Mouse (Mus musculus): ENCODE measurements at regions not wholly inside any gene's neighbourhood (a gene's known extent, or its start where the extent isn't known, plus 50 kb on each side); places are given as distances from the start of the nearest gene placed in this dataset.
"Not testable (repeated sequence)": the region's sequence is repeated elsewhere in the genome, so short reads cannot be mapped to it uniquely, and the experiment has no call there.

DNA sequence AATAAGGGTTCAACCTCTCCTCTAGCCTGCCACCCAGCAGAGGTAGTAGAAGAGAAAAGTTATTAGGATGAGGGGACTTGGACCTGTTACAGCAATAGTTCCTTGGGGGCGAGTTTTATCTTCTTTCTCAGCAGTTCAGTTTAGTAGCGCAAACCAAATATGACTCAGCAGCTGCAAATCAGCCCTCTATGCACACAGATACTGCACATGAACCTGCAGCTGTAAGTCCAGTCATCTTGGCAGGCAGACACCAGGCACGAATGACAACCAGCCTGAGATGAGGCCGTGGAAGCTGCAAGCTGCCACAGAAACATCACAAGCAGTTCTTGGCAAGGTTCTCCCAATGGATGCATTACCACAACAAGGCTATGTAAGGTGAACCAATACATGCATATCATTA lies 327.0 kb upstream of the Akr1e1 start:
- DNase-seq (ENCODE audit: low spot score in 2 of 2) = no peak

DNA sequence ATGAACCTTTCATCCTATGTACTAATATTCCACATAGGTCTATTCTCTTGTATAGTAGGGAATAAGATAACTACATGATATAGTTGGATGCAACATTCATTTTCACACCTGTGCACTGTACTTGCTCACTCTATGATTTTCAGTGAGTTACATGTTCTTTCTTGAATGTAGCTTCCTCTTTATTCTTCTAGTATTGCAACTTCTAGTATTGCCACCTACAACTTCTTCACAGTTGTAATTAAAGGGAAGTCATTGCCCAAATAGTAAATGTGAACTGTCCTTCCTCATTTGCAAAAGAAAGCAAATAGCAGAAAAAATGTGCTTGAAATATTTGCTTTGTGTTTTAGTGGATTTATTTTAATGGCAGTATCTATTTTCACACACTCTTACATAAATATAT lies 330.9 kb upstream of the Akr1e1 start:
- no peak for DNase-seq (ENCODE audit: low spot score in 2 of 2)

DNA sequence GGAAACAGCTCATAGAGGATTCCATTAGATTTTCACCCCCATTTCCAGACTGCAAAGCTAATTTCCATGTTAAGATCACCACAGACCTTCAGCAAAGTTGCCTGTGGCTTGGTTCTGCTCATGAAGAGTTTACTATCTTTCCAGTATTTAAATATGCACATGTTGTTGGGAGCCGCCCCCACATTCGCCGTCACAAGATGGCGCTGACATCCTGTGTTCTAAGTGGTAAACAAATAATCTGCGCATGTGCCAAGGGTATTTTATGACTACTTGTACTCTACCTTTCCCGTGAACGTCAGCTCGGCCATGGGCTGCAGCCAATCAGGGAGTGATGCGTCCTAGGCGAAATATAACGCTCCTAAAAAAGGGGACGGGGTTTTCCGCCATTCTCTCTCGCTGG lies 333.5 kb upstream of the Akr1e1 start:
- DNase-seq (ENCODE audit: low spot score in 2 of 2) = not testable (repeated sequence)

DNA sequence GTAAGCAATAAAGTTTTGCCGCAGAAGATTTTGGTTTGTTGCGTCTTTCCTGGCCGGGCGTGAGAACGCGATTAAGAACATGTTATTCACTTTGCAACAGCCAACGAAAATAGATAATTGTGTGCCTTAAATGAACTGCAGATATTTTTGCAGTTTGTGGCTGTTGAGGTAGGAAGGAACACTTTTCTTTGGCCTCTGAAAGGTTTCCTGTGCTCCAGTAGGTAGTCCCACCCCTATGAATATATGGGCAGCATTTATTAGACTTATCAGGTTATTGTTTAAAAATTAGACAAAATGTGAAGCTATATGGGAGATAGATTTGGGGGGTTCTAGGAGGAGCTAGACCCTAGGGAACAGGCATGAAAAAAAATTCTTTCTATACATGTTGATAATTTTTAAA lies 334.1 kb upstream of the Akr1e1 start:
- no peak for DNase-seq (ENCODE audit: low spot score in 2 of 2)

DNA sequence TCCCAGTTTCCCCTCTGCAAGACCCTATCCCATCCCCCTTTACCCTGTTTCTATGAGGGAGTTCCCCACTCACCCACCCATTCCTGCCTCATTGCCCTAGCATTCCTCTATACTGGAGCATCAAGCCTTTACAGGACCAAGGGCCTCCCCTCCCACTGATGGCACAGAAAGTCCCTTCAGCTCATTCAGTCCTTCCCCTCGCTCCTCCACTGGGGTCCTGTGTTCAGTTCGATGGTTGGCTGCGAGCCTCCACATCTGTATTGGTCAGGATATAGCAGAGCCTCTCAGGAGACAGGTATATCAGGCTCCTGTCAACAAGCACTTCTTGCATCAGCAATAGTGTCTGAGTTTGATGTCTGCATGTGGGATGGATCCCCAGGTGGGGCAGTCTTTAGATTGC lies 346.4 kb upstream of the Akr1e1 start:
- DNase-seq (ENCODE audit: low spot score in 2 of 2) = no peak

DNA sequence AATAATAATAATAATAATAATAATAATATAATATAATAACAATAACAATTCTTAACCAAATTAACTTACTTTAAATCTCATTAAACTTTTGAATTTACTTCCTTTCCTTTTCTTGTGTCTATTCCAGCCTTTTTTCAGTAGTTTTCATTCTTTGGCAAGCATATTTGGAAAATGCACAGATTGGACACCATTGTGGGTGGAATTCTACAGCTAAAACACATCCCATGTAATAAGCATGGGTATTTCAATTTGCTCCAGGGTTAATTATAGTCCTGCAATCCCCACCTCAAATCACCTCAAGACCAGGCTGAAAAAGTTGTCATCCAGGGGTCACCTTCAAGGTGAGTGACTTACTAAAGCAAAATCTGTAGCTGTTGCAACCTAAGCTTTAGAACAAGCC lies 355.9 kb upstream of the Akr1e1 start:
- no peak for DNase-seq (ENCODE audit: low spot score in 2 of 2)

DNA sequence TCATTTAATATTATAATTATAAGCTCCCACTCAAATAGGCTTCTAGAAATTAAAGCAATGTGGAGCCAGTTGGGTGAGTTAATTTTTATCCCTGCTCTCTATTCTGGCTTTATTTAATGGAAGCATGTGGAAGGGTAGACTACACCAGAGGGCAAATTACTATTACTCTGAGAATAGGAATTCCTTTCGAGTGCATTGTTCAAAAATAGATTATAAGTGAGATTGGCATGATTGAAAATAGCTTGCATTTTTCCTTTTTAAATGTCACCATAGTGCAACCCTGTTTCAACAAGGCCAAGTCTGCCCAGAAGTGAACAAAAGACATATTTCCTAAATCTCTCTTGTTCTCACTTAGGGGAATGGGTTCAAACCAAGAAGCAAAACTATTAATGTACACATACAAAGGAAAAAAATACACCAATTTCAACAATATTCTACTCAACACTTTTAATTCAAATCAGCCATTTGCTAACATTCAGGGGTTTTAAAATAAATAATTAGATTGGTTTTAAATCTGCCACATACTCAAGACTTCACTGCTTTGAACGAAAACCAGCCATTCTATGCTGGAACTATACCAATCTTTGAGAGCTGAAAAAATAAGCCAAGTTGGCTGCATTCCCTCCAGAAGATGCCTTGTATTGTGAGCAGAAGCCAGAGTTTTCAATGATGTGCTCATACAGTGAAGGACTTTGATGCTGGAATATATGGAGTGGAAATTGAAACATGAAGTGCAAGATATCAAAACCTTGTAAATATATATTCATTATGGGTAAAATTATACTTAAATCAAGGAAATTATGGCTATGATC lies 361.3 kb upstream of the Akr1e1 start:
- no peak for DNase-seq (ENCODE audit: low spot score in 2 of 2)

DNA sequence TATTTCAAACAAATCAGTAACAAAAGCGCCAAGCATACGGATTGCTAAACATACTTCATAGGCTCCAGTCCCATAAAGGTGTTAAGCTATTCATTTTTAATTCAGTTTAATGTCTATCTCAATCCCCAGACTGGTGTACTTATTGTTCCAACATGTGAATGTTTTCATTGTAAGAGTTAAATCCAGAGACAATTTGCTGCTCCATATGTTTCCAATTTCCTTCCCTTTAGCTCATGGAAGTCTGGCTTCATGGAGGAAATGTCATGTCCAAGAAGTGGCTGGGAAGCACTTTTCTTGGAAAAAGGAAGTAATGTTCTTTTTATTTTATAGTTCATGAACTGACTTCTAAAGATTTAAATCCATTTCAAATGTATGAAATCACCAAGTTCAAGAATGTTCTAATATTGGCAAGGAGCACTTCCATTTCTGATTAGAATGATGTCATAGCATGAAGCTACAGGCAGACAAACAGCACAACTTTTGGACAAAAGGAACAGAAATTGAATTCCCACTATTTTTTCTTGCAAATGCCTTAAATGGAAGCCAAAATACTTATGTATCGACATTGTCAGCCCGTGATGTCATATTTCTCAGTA lies 362.6 kb upstream of the Akr1e1 start:
- DNase-seq (ENCODE audit: low spot score in 2 of 2) = no peak

DNA sequence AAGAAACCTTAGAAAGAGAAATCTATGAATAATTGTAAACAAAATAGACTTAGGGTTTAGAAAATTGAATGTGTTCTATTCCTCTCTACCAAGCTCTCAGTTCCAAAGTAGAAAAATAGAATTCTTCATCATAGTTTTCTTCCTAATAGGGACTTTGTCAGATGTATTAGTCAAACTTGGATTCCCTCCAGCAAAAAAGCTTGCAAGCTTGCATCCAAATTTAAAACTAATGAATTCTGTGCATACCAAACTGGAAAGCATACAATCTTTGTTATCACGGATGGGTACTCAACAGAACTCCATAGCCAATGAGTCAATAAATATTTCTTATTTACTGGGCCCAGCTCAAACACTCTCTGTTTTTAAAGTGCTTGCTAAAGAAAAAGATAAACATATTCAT lies 383.9 kb upstream of the Akr1e1 start:
- no peak for DNase-seq (ENCODE audit: low spot score in 2 of 2)

DNA sequence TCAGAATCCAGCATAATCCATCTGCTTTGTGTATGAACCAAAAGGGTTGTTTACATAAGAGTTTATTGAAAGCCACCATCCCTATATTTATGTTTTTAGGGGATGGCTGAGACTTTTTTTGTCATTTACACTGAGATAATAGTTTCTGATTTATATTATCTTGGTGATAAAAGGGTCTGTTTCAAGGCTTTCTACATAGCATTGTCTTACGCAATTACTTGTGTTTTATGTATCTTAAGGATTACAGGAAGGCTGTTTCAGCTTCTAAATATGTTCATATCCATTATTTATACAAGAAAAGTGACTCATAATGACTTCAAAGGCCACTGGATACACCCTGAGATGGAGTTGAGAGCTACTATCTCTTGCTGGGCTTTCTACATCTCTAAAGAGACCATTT lies 399.3 kb upstream of the Akr1e1 start:
- no peak for DNase-seq (ENCODE audit: low spot score in 2 of 2)

DNA sequence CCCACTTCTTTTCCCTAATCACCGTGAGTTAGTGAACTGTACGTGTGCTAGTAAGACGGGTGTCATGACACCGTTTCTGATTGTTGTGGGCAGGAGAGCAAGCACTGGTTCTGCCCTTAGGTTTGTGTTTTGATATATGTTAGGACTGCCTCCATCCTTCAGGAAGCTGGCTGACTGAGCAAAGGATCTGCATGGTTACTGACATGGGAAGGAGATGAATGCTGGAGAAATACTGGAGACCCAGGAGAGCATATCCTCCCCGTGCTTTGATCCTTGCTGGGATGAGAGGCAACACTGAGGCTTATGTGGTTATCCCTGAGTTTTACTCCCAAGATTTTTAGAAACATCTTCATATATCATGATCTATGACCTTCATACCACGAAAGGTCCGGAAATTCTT lies 413.5 kb upstream of the Akr1e1 start:
- DNase-seq (ENCODE audit: low spot score in 2 of 2) = no peak

DNA sequence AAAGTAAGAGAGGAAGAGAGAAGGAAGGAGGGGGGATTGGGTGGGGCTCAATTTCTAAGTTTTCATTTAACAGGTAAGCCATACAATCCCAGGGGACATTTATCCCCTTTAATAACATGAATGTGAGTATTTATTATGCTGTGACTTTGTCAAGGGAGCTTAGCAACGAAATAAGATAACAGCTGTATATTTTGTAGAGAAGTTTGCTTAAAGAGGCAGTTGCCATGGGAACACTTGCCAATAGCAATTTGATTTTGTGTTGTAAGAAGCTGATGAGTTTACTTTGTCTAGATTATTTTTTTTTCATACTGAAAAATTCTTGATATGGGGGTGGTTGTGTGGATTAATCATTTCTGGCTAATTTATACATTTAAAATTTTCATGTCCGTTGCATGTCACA lies 450.9 kb upstream of the Akr1e1 start:
- DNase-seq (ENCODE audit: low spot score in 2 of 2) = no peak

DNA sequence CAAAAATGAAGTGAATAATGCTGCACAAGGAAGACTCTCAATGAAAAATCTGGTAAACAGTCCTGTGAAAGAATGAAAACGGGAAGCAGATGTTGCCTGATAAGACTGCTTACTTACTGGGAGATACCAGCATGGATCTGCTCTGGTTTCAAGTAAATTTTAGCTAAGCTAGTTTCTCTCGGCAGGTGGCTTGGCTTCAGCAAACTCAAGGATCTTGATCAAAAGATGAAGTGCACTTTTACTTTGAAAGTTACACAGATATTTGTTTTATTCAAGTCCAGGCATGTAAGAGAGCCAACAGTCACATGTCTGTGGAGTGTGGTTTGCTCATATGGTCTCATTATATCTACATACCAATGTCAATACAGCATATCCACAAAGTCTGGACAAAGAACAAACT lies 451.5 kb upstream of the Akr1e1 start:
- no peak for DNase-seq (ENCODE audit: low spot score in 2 of 2)

DNA sequence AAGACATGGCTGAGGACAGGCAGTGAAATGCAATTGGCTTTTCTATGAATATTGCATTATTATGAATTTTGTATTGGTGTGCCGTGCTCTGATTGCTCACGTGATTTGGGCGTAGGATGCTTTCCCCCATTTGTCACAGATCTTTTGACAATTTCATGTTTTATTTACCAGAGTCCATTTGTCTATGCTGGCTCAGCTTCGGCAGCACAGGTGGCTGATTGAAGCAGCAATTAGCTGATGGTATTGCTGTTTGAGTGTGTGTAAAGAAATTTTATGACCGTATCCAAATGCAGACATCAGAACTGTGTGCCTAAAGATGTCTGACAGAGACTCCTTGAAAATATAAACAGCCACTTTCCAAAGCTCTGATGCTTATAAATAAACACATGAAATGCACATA lies 498.5 kb upstream of the Akr1e1 start:
- DNase-seq (ENCODE audit: low spot score in 2 of 2) = no peak

DNA sequence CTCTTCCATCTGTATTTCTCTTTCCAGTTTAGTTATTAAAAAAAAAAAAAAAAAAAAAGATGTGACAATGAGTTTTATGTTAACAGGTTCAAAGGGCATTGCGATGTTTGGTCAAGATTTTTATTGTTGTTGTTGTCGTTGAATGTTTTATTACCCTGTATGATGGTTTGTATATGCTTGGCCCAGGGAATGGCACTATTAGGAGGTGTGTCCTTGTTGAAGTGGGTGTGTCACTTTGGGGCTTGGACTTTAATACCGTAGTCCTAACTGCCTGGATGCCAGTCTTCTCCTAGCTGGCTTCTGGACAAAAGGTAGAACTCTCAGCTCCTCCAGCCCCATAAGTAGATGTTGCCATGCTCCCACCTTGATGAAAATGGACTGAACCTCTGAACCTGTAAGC lies 545.9 kb upstream of the Akr1e1 start:
- no peak for DNase-seq (ENCODE audit: low spot score in 2 of 2)

DNA sequence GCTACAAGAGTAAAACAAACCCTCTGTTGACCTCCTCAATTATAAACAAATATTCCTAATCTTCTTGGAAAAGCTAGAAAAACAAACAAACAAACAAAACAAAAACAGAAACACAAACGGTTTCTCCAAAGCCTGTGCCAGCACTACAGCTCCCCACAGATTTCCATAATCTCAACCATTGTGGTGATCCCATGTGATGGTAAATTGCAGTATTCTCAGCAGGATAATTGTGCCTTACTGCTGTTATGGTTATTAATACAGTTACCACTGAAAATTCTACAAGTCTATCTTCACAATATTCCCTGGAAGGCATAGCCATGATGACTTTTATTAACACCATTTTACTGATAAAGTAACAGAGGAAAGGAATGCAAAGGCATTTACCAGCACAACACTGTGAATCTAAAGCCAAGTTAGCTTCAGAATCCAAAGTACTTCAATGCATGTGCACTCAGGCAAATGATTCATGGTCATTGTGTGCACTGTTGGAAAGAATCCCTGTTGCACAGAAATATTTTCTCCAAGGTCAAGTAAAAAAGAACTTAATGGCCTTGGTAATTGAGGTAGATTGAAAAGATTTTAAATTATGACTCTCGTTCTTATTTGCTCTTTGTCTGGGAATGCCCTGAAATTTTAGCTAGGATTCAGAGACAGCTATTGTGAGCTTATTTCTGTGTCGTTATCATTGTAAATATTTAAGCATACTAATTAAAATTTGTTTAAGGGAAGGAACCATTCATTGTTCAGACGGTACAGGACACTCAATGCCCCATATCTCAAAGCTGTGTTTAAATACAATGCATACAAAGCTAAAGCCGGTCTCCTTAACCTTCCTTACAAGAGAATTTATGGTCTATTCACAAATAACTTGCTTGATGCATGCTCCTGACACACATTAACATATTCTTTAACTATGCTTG lies 551.1 kb upstream of the Akr1e1 start:
- no peak for DNase-seq (ENCODE audit: low spot score in 2 of 2)

DNA sequence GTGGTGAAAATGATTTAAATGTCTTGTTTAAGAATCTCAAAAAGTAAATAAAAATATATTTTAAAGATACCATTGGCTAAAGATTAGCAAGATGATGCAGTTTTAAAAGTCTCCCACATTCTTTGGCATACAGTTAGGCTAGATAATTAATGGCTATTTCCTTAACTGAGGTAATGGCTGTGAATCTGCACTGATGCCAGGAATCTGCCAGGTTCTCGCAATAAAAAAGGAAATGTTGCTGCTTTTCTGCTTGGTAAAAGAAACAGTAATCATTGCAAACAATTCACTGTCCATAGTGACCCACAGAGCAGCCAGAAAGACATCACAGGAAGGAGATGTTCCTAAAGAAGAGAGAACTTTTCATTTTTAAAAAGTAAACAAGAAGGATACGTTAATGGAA lies 557.7 kb upstream of the Akr1e1 start:
- no peak for DNase-seq (ENCODE audit: low spot score in 2 of 2)

DNA sequence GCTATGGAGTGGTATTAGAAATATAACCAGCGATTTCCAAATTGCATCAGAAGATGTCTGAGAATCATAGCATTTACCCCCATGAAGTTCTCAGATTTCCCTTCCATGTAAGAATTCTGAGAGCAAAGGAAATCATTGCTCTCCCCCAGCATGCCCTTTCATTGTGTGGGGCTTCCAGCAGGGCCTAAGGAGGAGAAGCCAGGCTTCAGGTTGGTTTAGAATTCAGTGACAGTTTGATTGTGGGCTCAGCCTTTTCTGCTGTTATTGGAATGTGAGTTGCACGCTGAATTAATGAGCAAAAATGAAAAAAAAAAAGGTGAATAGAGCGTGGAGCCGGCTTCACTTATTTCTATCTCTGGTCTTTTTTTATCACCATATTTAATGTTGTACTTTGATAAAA lies 570.0 kb upstream of the Akr1e1 start:
- no peak for DNase-seq (ENCODE audit: low spot score in 2 of 2)

DNA sequence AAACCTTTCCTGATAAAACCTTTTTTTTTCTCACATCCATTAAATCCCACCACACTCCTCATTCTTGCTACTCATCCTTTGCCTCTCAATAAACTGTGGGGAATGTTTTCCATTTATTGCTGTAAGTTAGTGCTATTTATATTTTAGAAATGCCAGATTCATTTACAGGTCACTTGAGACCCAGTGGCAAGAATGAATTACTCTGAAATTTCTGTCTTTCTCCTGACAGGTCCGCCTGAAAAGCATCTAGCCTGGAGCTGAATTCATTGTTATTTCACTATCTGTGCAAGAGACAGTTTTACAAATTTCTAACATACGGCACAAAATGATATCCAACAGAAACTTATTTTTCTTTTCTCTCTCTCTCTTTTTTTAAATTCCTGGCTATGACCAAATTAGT lies 570.6 kb upstream of the Akr1e1 start:
- DNase-seq (ENCODE audit: low spot score in 2 of 2) = no peak

DNA sequence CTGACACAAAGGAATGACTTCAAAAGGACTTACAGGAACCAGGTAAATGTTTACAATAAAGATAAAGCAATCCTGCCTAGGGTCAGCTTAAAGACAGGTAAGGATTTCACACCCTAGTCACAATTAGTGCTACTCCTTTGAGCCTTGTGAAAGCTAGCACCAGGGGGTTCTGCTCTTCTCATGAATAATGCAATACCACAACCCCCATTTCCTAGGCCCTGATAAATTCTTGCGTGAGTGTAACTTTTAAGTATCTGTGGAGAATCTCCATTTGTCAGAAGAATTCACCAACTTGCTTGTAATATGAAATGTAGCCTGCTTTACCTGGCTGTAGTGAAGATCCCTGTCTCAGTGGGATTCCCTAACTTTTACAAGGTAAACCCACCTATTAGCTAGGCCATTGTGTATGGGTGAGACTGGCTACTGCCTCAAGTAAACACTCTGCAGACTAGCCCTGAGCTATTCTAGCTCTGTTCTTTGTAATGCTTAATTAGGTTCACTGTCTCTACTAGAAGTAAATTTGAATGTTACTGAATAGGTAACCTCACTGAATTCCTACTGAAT lies 576.3 kb upstream of the Akr1e1 start:
- not testable (repeated sequence) for DNase-seq (ENCODE audit: low spot score in 2 of 2)

DNA sequence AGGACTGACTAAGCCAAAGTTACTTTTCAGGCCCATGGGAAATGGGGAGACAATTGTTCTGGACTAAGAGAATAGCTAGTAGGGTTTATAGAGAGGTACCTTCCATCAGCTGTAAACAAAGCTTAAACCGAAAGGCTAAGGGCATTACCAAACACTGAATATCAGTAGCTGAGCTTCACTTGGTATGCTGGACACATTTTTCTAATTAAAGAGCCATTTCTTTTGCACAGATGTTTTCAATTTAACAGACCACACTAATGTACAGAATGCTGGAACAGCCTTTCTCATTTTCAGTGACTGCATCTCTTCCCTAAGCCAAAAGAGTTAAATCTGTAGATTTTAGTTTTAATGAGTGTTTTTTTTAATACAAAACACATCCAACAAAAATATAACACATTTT lies 593.8 kb upstream of the Akr1e1 start:
- DNase-seq (ENCODE audit: low spot score in 2 of 2) = no peak

DNA sequence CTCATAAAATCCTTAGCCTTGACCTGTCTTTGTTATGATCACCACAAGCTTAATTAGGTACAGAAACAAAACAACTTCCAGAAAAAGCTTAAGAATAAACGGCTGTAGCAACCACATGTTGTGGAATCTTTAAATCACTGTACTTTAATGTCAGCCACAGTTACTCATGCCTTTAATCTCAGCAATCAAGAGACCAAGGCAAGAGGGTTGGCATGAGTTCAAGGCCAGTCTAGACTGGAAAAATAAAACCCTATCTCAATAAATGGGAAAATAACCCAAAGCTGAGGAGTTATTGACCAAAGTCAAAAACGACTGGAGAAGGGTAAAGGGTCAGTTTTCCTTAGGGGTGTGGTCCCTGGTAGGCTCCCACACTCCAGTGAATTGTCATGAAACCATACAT lies 595.2 kb upstream of the Akr1e1 start:
- DNase-seq (ENCODE audit: low spot score in 2 of 2) = peak in 1 of 2 experiments; percentile 6

Data from adrenal gland, postnatal 4 days (tissue).